Mouse (Mus musculus) frontal cortex, adult 2 months (tissue): Measurements from ENCODE around the gene Gm5725. TPM values are rescaled to one million over a fixed set of nuclear protein-coding genes. Genes with fewer than 3 reads are reported as not detected.
"Not testable (repeated sequence)": the region's sequence is repeated elsewhere in the genome, so short reads cannot be mapped to it uniquely, and the experiment has no call there.

ENCODE experiments used
- DNase-seq, 2 experiments: peaks; one replicate each; pipeline ENCODE4 v3.0.0; 2022; ENCODE audit warnings: low spot score in 1 of 2; ENCODE audit errors: extremely low spot score in 1 of 2
- polyA plus RNA-seq: library from polyadenylated mRNA; depleted of rRNA; stranded (reverse); fragments of >200 nt; gene quantifications from 2 replicates; pipeline ENCODE4 v1.2.3, GENCODE M21; 2012; rRNA removed

Gene Gm5725
- polyA plus RNA-seq: not detected in 2 replicates

DNA sequence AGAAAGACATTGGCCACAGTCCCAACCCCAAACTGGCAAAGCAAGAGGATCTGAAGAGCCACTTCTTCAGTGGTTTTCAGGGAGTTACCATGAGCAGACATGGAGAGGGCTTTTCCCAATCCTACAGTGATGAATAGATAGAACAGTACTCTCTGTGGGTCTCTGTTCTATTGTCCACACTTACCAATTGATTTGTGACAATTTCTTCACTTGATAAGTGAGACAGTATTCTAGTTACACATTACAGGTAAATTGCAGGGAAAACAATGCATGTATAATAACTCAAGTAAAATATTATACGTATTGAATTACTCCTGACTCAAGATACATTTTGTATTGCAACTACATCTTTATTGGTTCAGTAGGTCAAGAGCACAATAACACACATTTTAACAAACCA, at the start of gene Gm5725:
Gm5725 (minus strand) TSS at position 101 of the 400 bp plus-strand sequence.
- DNase-seq: not testable (repeated sequence)

DNA sequence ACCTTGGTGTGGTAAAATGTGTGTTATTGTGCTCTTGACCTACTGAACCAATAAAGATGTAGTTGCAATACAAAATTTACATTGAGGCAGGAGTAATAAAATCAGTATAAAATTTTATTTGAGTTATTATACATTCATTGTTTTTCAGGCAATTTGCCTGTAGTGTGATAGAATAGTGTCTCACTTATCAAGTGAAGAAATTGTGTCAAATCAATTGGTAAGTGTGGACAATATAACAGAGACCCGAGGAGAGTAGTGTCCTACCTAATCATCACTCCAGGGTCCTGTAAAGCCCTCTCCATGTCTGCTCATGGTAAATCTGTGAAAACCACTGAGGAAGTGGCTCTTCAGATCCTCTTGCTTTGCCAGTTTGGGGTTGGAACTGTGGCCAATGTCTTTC, 12.0 kb downstream of the Gm5725 start, which contains the start of gene Vmn1r135:
Vmn1r135 (plus strand) TSS at position 301 of the 400 bp plus-strand sequence.
- DNase-seq: not testable (repeated sequence)

DNA sequence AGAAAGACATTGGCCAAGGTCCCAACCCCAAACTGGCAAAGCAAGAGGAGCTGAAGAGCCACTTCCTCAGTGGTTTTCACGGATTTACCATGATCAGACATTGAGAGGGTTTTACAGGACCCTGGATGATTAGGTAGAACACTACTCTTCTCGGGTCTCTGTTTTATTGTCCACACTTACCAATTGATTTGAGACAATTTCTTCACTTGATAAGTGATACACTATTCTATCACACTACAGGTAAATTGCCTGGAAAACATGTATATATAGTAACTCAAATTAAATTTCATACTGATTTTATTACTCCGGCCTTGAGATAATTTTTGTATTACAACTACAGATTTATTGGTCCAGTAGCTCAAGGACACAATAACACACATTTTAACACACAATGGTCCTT, 47.4 kb downstream of the Gm5725 start, which contains the start of gene Gm4177:
Gm4177 (minus strand) TSS at position 101 of the 400 bp plus-strand sequence.
- not testable (repeated sequence) for DNase-seq

Other genes with a start within 250 kb of the Gm5725 start
- not detected in 2 replicates for gene Vmn1r132, start 230.2 kb downstream of the Gm5725 start, polyA plus RNA-seq
- not detected in 2 replicates for gene Gm4175, start 82.8 kb downstream of the Gm5725 start, polyA plus RNA-seq
- gene Gm4177, start 47.5 kb downstream of the Gm5725 start, polyA plus RNA-seq: not detected in 2 replicates
- not detected in 2 replicates for gene Vmn1r135, start 11.9 kb downstream of the Gm5725 start, polyA plus RNA-seq
- not detected in 2 replicates for gene Gm5891, start 77.0 kb upstream of the Gm5725 start, polyA plus RNA-seq
- gene Vmn1r137, start 150.3 kb upstream of the Gm5725 start, polyA plus RNA-seq: not detected in 2 replicates
- not detected in 2 replicates for gene Vmn1r138, start 184.6 kb upstream of the Gm5725 start, polyA plus RNA-seq
- not detected in 2 replicates for gene Gm6176, start 212.0 kb upstream of the Gm5725 start, polyA plus RNA-seq
- gene Vmn1r139, start 224.8 kb upstream of the Gm5725 start, polyA plus RNA-seq: not detected in 2 replicates